Mouse (Mus musculus): Measurements from ENCODE around the gene Taok2. TPM values are rescaled to one million over a fixed set of nuclear protein-coding genes. Genes with fewer than 3 reads are reported as not detected.
"Not testable (repeated sequence)": the region's sequence is repeated elsewhere in the genome, so short reads cannot be mapped to it uniquely, and the experiment has no call there.

Gene Taok2
- polyA plus RNA-seq (2015; fragmentation: Nextera tagmentation; extraction: Ambion mirVana), result 57.2 and 57.4 TPM in 2 replicates

- Histone ChIP-seq H3K36me3 (peaks cover 10% of the 10 kb centered on the region), H3K27me3 (no peaks in the 10 kb centered on the region), H3K27ac (peak within 1 kb of the TSS; percentile 96), H3K4me1 (replicated peaks) (peaks cover 40% of the 10 kb centered on the region), H3K9ac (peak within 1 kb of the TSS; percentile 96), H3K4me2 (peak within 1 kb of the TSS; percentile 100), H3K9me3 (no peaks in the 10 kb centered on the region), H3K4me3 (peak within 1 kb of the TSS; percentile 92)
- under 1% methylated on average over 56 of the region's 56 CpGs for WGBS
- ATAC-seq (ENCODE audit: low FRiP score), result peak; percentile 98
These were observed at the start of gene Taok2 for GRCm38 (mm10) chr7:126884286-126885164. TSS of gene Taok2 (minus strand) at chr7:126884703.

GRCm38 (mm10) chr7:126932652-126933051 is 48.1 kb upstream of the Taok2 start:
- Histone ChIP-seq H3K27ac (no peak overlapping the region), H3K4me2 (no peak overlapping the region), H3K36me3 (peaks cover 45% of the 10 kb centered on the region), H3K27me3 (no peaks in the 10 kb centered on the region), H3K9ac (no peak overlapping the region), H3K4me3 (no peak overlapping the region), H3K9me3 (no peaks in the 10 kb centered on the region), H3K4me1 (replicated peaks) (peaks cover 17% of the 10 kb centered on the region)
- no peak for ATAC-seq (ENCODE audit: low FRiP score)
- 78% methylated on average over 2 of the region's 2 CpGs for WGBS

GRCm38 (mm10) chr7:126929046-126929445 is 44.5 kb upstream of the Taok2 start:
- H3K9ac ChIP-seq, result peak overlapping the region; percentile 90
- H3K36me3 ChIP-seq, result peaks cover 20% of the 10 kb centered on the region; the same call in 1 of the 2 replicates
- peak; percentile 80 for ATAC-seq (ENCODE audit: low FRiP score)
- H3K27ac ChIP-seq, result peak overlapping the region; percentile 89
- WGBS, result under 1% methylated on average over 27 of the region's 27 CpGs
- peak overlapping the region; percentile 77 for H3K4me3 ChIP-seq
- peak overlapping the region; percentile 88 for H3K4me2 ChIP-seq
- H3K27me3 ChIP-seq, result no peaks in the 10 kb centered on the region
- H3K4me1 ChIP-seq (replicated peaks), result peaks cover 17% of the 10 kb centered on the region
- H3K9me3 ChIP-seq, result no peaks in the 10 kb centered on the region

- Histone ChIP-seq H3K4me1 (replicated peaks) (peaks cover 17% of the 10 kb centered on the region), H3K27me3 (no peaks in the 10 kb centered on the region), H3K36me3 (peaks cover 17% of the 10 kb centered on the region; the same call in 1 of the 2 replicates), H3K4me3 (peak within 1 kb of the TSS; percentile 77), H3K4me2 (peak within 1 kb of the TSS; percentile 88), H3K27ac (peak within 1 kb of the TSS; percentile 89), H3K9me3 (no peaks in the 10 kb centered on the region), H3K9ac (peak within 1 kb of the TSS; percentile 90)
- 5% methylated on average over 47 of the region's 56 CpGs for WGBS
- peak; percentile 97 for ATAC-seq (ENCODE audit: low FRiP score)
These were observed 44.0 kb upstream of the Taok2 start, which contains the start of gene Kctd13 for GRCm38 (mm10) chr7:126928384-126929037. TSS of gene Kctd13 (plus strand) at chr7:126928879.

- 63% methylated on average over 3 of the region's 3 CpGs for WGBS
- peaks cover 3% of the 10 kb centered on the region; the same call in 1 of the 2 replicates for H3K36me3 ChIP-seq
- H3K27ac ChIP-seq, result no peak overlapping the region
- H3K4me2 ChIP-seq, result no peak overlapping the region
- no peak overlapping the region for H3K4me3 ChIP-seq
- no peak for ATAC-seq (ENCODE audit: low FRiP score)
- peaks cover 26% of the 10 kb centered on the region for H3K4me1 ChIP-seq (replicated peaks)
- H3K27me3 ChIP-seq, result no peaks in the 10 kb centered on the region
- no peak overlapping the region for H3K9ac ChIP-seq
- no peaks in the 10 kb centered on the region for H3K9me3 ChIP-seq
These were observed 41.8 kb upstream of the Taok2 start for GRCm38 (mm10) chr7:126926299-126926698.

GRCm38 (mm10) chr7:126923999-126924398 is 39.5 kb upstream of the Taok2 start:
- 25% methylated on average over 5 of the region's 5 CpGs for WGBS
- ATAC-seq (ENCODE audit: low FRiP score), result no peak
- Histone ChIP-seq H3K9ac (no peak overlapping the region), H3K27me3 (no peaks in the 10 kb centered on the region), H3K4me1 (replicated peaks) (peaks cover 9% of the 10 kb centered on the region), H3K27ac (no peak overlapping the region), H3K36me3 (no peaks in the 10 kb centered on the region), H3K4me2 (no peak overlapping the region), H3K9me3 (no peaks in the 10 kb centered on the region), H3K4me3 (no peak overlapping the region)

GRCm38 (mm10) chr7:126922624-126923060 is 38.1 kb upstream of the Taok2 start, which contains the start of gene Tmem219:
TSS of gene Tmem219 (minus strand) at chr7:126922917.
- no peak for ATAC-seq (ENCODE audit: low FRiP score)
- 14% methylated on average over 5 of the region's 5 CpGs for WGBS

GRCm38 (mm10) chr7:126921563-126921962 is 37.1 kb upstream of the Taok2 start:
- Histone ChIP-seq H3K9ac (no peak overlapping the region), H3K27me3 (no peaks in the 10 kb centered on the region), H3K4me2 (no peak overlapping the region), H3K9me3 (no peaks in the 10 kb centered on the region), H3K27ac (no peak overlapping the region), H3K36me3 (no peaks in the 10 kb centered on the region), H3K4me1 (replicated peaks) (peaks cover 9% of the 10 kb centered on the region), H3K4me3 (no peak overlapping the region)
- 85% methylated on average over 2 of the region's 2 CpGs for WGBS
- no peak for ATAC-seq (ENCODE audit: low FRiP score)

More at GRCm38 (mm10) chr7:126922624-126923060, 38.1 kb upstream of the Taok2 start, which contains the start of gene Tmem219:
- no peak within 1 kb of the TSS for H3K4me2 ChIP-seq
- H3K27me3 ChIP-seq, result no peaks in the 10 kb centered on the region
- H3K9ac ChIP-seq, result 0 out of 2 replicates have a peak within 1 kb of the TSS, but pooled peaks have one; percentile 5
- H3K4me3 ChIP-seq, result no peak within 1 kb of the TSS
- H3K4me1 ChIP-seq (replicated peaks), result peaks cover 9% of the 10 kb centered on the region
- no peaks in the 10 kb centered on the region for H3K9me3 ChIP-seq
- H3K27ac ChIP-seq, result peak within 1 kb of the TSS; percentile 49
- H3K36me3 ChIP-seq, result no peaks in the 10 kb centered on the region

GRCm38 (mm10) chr7:126919973-126920372 is 35.5 kb upstream of the Taok2 start:
- Histone ChIP-seq H3K27me3 (no peaks in the 10 kb centered on the region), H3K4me1 (replicated peaks) (peaks cover 9% of the 10 kb centered on the region), H3K9me3 (no peaks in the 10 kb centered on the region), H3K36me3 (no peaks in the 10 kb centered on the region), H3K27ac (no peak overlapping the region), H3K4me3 (no peak overlapping the region), H3K4me2 (no peak overlapping the region), H3K9ac (no peak overlapping the region)
- no peak for ATAC-seq (ENCODE audit: low FRiP score)
- 84% methylated on average over 4 of the region's 4 CpGs for WGBS

- H3K4me1 ChIP-seq (replicated peaks); ATAC-seq (ENCODE audit: low FRiP score); H3K27ac ChIP-seq; H3K4me3 ChIP-seq; H3K9me3 ChIP-seq; H3K4me2 ChIP-seq; H3K9ac ChIP-seq; H3K27me3 ChIP-seq; H3K36me3 ChIP-seq: not testable (repeated sequence)
- 24% methylated on average over 4 of the region's 4 CpGs for WGBS
These were observed 33.9 kb upstream of the Taok2 start for GRCm38 (mm10) chr7:126918356-126918755.

- no peak overlapping the region for H3K27ac ChIP-seq
- no peak overlapping the region for H3K9ac ChIP-seq
- no peak for ATAC-seq (ENCODE audit: low FRiP score)
- H3K27me3 ChIP-seq, result no peaks in the 10 kb centered on the region
- no peak overlapping the region for H3K4me3 ChIP-seq
- no peak overlapping the region for H3K4me2 ChIP-seq
- 88% methylated on average over 3 of the region's 3 CpGs for WGBS
- H3K36me3 ChIP-seq, result no peaks in the 10 kb centered on the region
- no peaks in the 10 kb centered on the region for H3K4me1 ChIP-seq (replicated peaks)
- no peaks in the 10 kb centered on the region for H3K9me3 ChIP-seq
These were observed 30.3 kb upstream of the Taok2 start for GRCm38 (mm10) chr7:126914844-126915243.

GRCm38 (mm10) chr7:126905590-126905989 is 21.1 kb upstream of the Taok2 start:
- H3K4me1 ChIP-seq (replicated peaks), result no peaks in the 10 kb centered on the region
- no peak overlapping the region for H3K9ac ChIP-seq
- no peaks in the 10 kb centered on the region for H3K36me3 ChIP-seq
- no peak overlapping the region for H3K4me2 ChIP-seq
- no peaks in the 10 kb centered on the region for H3K27me3 ChIP-seq
- H3K27ac ChIP-seq, result no peak overlapping the region
- H3K4me3 ChIP-seq, result no peak overlapping the region
- H3K9me3 ChIP-seq, result no peaks in the 10 kb centered on the region
- 78% methylated on average over 3 of the region's 3 CpGs for WGBS
- ATAC-seq (ENCODE audit: low FRiP score), result no peak

Data from hindbrain, embryonic 13.5 days (tissue).